Mouse (Mus musculus): ENCODE measurements around the gene Hes1.
A peak's percentile ranks its signal among the peaks of the same experiment; 100 is the strongest.

DNA sequence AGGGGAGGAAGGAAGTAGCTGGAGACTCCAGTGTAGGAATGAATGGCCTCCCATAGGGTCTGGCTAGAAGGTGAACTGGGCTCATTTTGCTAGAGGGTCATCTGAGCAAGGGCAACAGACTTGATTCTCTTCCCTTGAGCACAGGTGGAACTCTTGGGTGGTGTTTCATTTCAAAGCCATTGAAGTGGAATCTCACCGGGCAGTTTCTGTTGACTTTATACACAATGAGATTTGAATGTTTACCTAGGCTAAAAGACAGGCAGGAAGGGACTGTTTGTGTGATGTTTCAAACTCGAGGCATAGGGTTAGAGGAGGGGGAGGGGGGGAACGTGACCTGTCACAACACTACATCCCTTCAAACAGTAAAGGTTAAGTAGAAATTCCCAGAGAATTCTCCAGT, 49.0 kb downstream of the Hes1 start:
- TF ChIP-seq CTCF (conservative IDR thresholded peaks at IDR 0.05; ENCODE audit: low read length) (no peak), NANOG (IDR thresholded peaks at IDR 0.05; ENCODE audit: borderline replicate concordance, low read length) (0 out of 2 replicates have a peak, but pooled peaks have one; percentile 2)
